Mouse (Mus musculus): ENCODE results near the gene Gm40460. TPM values are rescaled to one million over a fixed set of nuclear protein-coding genes. Genes with fewer than 3 reads are reported as not detected.
"Not testable (repeated sequence)": the region's sequence is repeated elsewhere in the genome, so short reads cannot be mapped to it uniquely, and the experiment has no call there.

The Gm40460 gene
- polyA plus RNA-seq (2014; fragmentation: Nextera tagmentation; extraction: Ambion mirVana): not detected in 2 replicates

GRCm38 (mm10) chr7:142240978-142241377 lies at the start of gene Gm40460:
Gm40460 (minus strand) TSS chr7:142241078.
- no peaks in the 10 kb centered on the region for H3K4me1 ChIP-seq (ENCODE audit: control insufficient read depth, insufficient read depth, low read length)
- no peak within 1 kb of the TSS for H3K4me2 ChIP-seq (ENCODE audit: low read depth, severe bottlenecking)
- no peaks in the 10 kb centered on the region for H3K36me3 ChIP-seq (ENCODE audit: control insufficient read depth, insufficient read depth, low read length)
- ATAC-seq (ENCODE audit: insufficient number of reproducible peaks, low FRiP score, low TSS enrichment, low read depth): no peak
- H3K27ac ChIP-seq (replicated peaks; ENCODE audit: low read depth, low read length): no peak within 1 kb of the TSS
- 64% methylated on average over 2 of the region's 2 CpGs for WGBS
- no peaks in the 10 kb centered on the region; the same call in 1 of the 2 replicates for H3K9me3 ChIP-seq (ENCODE audit: control insufficient read depth, low read length)
- H3K9ac ChIP-seq (ENCODE audit: low read length): no peak within 1 kb of the TSS
- DNase-seq (ENCODE audit: low spot score): no peak
- no peak within 1 kb of the TSS for H3K4me3 ChIP-seq (ENCODE audit: low read depth, low read length)
- H3K27me3 ChIP-seq (ENCODE audit: control insufficient read depth, insufficient read depth, low read length): no peaks in the 10 kb centered on the region

DNA sequence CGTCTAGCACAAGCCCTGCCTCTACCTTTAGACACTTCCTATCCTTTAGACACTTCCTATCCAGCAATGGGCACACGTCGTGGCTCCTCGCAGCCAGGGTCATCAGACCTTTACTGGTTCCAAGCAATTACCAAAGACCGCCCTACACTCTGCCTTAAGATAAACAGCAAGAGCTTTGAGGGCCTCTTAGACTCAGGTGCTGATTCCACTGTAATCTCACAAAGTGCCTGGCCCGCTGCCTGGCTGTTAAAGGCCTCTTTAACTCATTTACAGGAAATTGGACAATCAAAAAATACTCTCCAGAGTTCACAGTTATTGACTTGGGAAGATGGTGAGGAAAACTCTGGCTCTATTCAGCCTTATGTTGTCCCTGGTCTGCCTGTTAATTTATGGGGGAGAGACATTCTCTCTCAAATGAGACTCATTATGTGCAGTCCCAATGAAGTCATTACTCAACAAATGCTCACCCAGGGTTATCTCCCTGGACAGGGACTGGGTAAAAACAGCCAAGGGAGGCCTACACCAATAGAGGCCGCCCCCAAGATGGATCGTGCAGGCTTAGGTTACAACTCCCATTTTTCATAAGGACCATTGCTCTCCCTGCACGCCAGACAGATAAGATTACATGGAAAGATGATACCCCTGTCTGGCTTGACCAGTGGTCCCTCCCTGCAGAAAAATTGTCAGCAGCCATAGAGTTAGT lies 45.2 kb upstream of the Gm40460 start:
- DNase-seq (ENCODE audit: low spot score); H3K27ac ChIP-seq (replicated peaks; ENCODE audit: low read depth, low read length); H3K4me1 ChIP-seq (ENCODE audit: control insufficient read depth, insufficient read depth, low read length); ATAC-seq (ENCODE audit: insufficient number of reproducible peaks, low FRiP score, low TSS enrichment, low read depth); H3K9ac ChIP-seq (ENCODE audit: low read length); H3K27me3 ChIP-seq (ENCODE audit: control insufficient read depth, insufficient read depth, low read length); H3K4me2 ChIP-seq (ENCODE audit: low read depth, severe bottlenecking); H3K36me3 ChIP-seq (ENCODE audit: control insufficient read depth, insufficient read depth, low read length); H3K4me3 ChIP-seq (ENCODE audit: low read depth, low read length); H3K9me3 ChIP-seq (ENCODE audit: control insufficient read depth, low read length): not testable (repeated sequence)
- 24% methylated on average over 9 of the region's 9 CpGs for WGBS

GRCm38 (mm10) chr7:142285130-142285835 lies 44.4 kb upstream of the Gm40460 start:
- H3K4me3 ChIP-seq (ENCODE audit: low read depth, low read length): peak overlapping the region; percentile 18
- H3K27ac ChIP-seq (replicated peaks; ENCODE audit: low read depth, low read length): no peak overlapping the region
- H3K9ac ChIP-seq (ENCODE audit: low read length): no peak overlapping the region
- peak overlapping the region; percentile 81 for H3K4me2 ChIP-seq (ENCODE audit: low read depth, severe bottlenecking)
- H3K27me3 ChIP-seq (ENCODE audit: control insufficient read depth, insufficient read depth, low read length): no peaks in the 10 kb centered on the region
- H3K36me3 ChIP-seq (ENCODE audit: control insufficient read depth, insufficient read depth, low read length): no peaks in the 10 kb centered on the region
- H3K9me3 ChIP-seq (ENCODE audit: control insufficient read depth, low read length): no peaks in the 10 kb centered on the region
- ATAC-seq (ENCODE audit: insufficient number of reproducible peaks, low FRiP score, low TSS enrichment, low read depth) (peak; percentile 55; the same call in 1 of the 2 replicates), DNase-seq (ENCODE audit: low spot score) (peak; percentile 70)
- WGBS: 10% methylated on average over 23 of the region's 23 CpGs
- 0 out of 2 replicates have a peak, but pooled peaks cover 3% of the 10 kb centered on the region for H3K4me1 ChIP-seq (ENCODE audit: control insufficient read depth, insufficient read depth, low read length)

- Histone ChIP-seq H3K4me1 (ENCODE audit: control insufficient read depth, insufficient read depth, low read length) (0 out of 2 replicates have a peak, but pooled peaks cover 3% of the 10 kb centered on the region), H3K9me3 (ENCODE audit: control insufficient read depth, low read length) (no peaks in the 10 kb centered on the region), H3K4me3 (ENCODE audit: low read depth, low read length) (peak overlapping the region; percentile 53), H3K27ac (replicated peaks; ENCODE audit: low read depth, low read length) (peak overlapping the region; percentile 51; the same call in 1 of the 2 replicates), H3K36me3 (ENCODE audit: control insufficient read depth, insufficient read depth, low read length) (no peaks in the 10 kb centered on the region), H3K9ac (ENCODE audit: low read length) (peak overlapping the region; percentile 65), H3K4me2 (ENCODE audit: low read depth, severe bottlenecking) (peak overlapping the region; percentile 81), H3K27me3 (ENCODE audit: control insufficient read depth, insufficient read depth, low read length) (no peaks in the 10 kb centered on the region)
- ATAC-seq (ENCODE audit: insufficient number of reproducible peaks, low FRiP score, low TSS enrichment, low read depth): peak; percentile 58; the same call in 1 of the 2 replicates
- peak; percentile 99 for DNase-seq (ENCODE audit: low spot score)
- WGBS: under 1% methylated on average over 19 of the region's 19 CpGs
These were observed 43.8 kb upstream of the Gm40460 start for GRCm38 (mm10) chr7:142284615-142285080.

GRCm38 (mm10) chr7:142284023-142284591 lies 43.2 kb upstream of the Gm40460 start:
- H3K4me2 ChIP-seq (ENCODE audit: low read depth, severe bottlenecking): peak overlapping the region; percentile 81
- H3K27ac ChIP-seq (replicated peaks; ENCODE audit: low read depth, low read length): peak overlapping the region; percentile 51
- H3K27me3 ChIP-seq (ENCODE audit: control insufficient read depth, insufficient read depth, low read length): no peaks in the 10 kb centered on the region
- H3K4me3 ChIP-seq (ENCODE audit: low read depth, low read length): peak overlapping the region; percentile 53
- peak overlapping the region; percentile 65 for H3K9ac ChIP-seq (ENCODE audit: low read length)
- no peaks in the 10 kb centered on the region for H3K36me3 ChIP-seq (ENCODE audit: control insufficient read depth, insufficient read depth, low read length)
- 0 out of 2 replicates have a peak, but pooled peaks cover 3% of the 10 kb centered on the region for H3K4me1 ChIP-seq (ENCODE audit: control insufficient read depth, insufficient read depth, low read length)
- no peaks in the 10 kb centered on the region for H3K9me3 ChIP-seq (ENCODE audit: control insufficient read depth, low read length)
- 0% methylated on average over 38 of the region's 38 CpGs for WGBS
- DNase-seq (ENCODE audit: low spot score): peak; percentile 83
- ATAC-seq (ENCODE audit: insufficient number of reproducible peaks, low FRiP score, low TSS enrichment, low read depth): peak; percentile 87

- not testable (repeated sequence) for DNase-seq (ENCODE audit: low spot score); H3K27ac ChIP-seq (replicated peaks; ENCODE audit: low read depth, low read length); H3K9me3 ChIP-seq (ENCODE audit: control insufficient read depth, low read length); H3K4me1 ChIP-seq (ENCODE audit: control insufficient read depth, insufficient read depth, low read length); H3K9ac ChIP-seq (ENCODE audit: low read length); ATAC-seq (ENCODE audit: insufficient number of reproducible peaks, low FRiP score, low TSS enrichment, low read depth); H3K4me3 ChIP-seq (ENCODE audit: low read depth, low read length); H3K27me3 ChIP-seq (ENCODE audit: control insufficient read depth, insufficient read depth, low read length); H3K4me2 ChIP-seq (ENCODE audit: low read depth, severe bottlenecking); H3K36me3 ChIP-seq (ENCODE audit: control insufficient read depth, insufficient read depth, low read length)
- WGBS: 9% methylated on average over 2 of the region's 2 CpGs
These were observed 42.0 kb upstream of the Gm40460 start for GRCm38 (mm10) chr7:142282847-142283246.

DNA sequence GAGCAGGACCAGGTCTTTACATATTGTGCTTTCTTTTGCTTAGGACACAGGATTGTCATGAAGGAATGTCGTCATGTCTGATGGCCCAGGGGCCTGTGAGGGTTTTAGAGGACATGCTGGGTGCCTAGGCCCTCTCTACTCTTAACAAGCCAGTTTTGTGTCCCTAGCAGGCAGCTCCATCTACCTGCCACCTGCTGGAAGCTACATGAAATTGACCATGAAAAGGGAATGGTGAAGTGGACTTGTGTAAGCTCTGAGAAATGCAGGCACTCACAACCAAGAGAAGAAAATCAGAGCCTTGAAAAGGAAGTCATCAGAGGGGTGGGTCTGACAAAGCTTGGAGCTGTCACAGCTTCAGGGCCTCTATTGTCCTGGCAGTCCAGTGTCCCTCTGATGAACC lies 38.4 kb upstream of the Gm40460 start:
- 75% methylated on average over 1 of the region's 1 CpGs for WGBS
- not testable (repeated sequence) for H3K9ac ChIP-seq (ENCODE audit: low read length); H3K4me1 ChIP-seq (ENCODE audit: control insufficient read depth, insufficient read depth, low read length); H3K9me3 ChIP-seq (ENCODE audit: control insufficient read depth, low read length); H3K27me3 ChIP-seq (ENCODE audit: control insufficient read depth, insufficient read depth, low read length); H3K4me3 ChIP-seq (ENCODE audit: low read depth, low read length); H3K27ac ChIP-seq (replicated peaks; ENCODE audit: low read depth, low read length); H3K36me3 ChIP-seq (ENCODE audit: control insufficient read depth, insufficient read depth, low read length); ATAC-seq (ENCODE audit: insufficient number of reproducible peaks, low FRiP score, low TSS enrichment, low read depth); DNase-seq (ENCODE audit: low spot score); H3K4me2 ChIP-seq (ENCODE audit: low read depth, severe bottlenecking)

GRCm38 (mm10) chr7:142278183-142278582 lies 37.3 kb upstream of the Gm40460 start:
- not testable (repeated sequence) for H3K4me3 ChIP-seq (ENCODE audit: low read depth, low read length); H3K9ac ChIP-seq (ENCODE audit: low read length); ATAC-seq (ENCODE audit: insufficient number of reproducible peaks, low FRiP score, low TSS enrichment, low read depth); H3K27me3 ChIP-seq (ENCODE audit: control insufficient read depth, insufficient read depth, low read length); H3K27ac ChIP-seq (replicated peaks; ENCODE audit: low read depth, low read length); H3K4me1 ChIP-seq (ENCODE audit: control insufficient read depth, insufficient read depth, low read length); H3K9me3 ChIP-seq (ENCODE audit: control insufficient read depth, low read length); H3K4me2 ChIP-seq (ENCODE audit: low read depth, severe bottlenecking); H3K36me3 ChIP-seq (ENCODE audit: control insufficient read depth, insufficient read depth, low read length)
- 0% methylated on average over 3 of the region's 3 CpGs for WGBS
- DNase-seq (ENCODE audit: low spot score): peak; percentile 76

Measured in limb, embryonic 11.5 days (tissue).